Mouse (Mus musculus) cerebellum, postnatal 10 days (tissue): ENCODE results near the gene Il24.
A peak's percentile ranks its signal among the peaks of the same experiment; 100 is the strongest.

Experiments used
- DNase-seq, 2 experiments: peaks; one replicate each; pipeline ENCODE4 v3.0.0; 2021; ENCODE audit warnings: mixed read lengths in 2 of 2

Il24 gene

DNA sequence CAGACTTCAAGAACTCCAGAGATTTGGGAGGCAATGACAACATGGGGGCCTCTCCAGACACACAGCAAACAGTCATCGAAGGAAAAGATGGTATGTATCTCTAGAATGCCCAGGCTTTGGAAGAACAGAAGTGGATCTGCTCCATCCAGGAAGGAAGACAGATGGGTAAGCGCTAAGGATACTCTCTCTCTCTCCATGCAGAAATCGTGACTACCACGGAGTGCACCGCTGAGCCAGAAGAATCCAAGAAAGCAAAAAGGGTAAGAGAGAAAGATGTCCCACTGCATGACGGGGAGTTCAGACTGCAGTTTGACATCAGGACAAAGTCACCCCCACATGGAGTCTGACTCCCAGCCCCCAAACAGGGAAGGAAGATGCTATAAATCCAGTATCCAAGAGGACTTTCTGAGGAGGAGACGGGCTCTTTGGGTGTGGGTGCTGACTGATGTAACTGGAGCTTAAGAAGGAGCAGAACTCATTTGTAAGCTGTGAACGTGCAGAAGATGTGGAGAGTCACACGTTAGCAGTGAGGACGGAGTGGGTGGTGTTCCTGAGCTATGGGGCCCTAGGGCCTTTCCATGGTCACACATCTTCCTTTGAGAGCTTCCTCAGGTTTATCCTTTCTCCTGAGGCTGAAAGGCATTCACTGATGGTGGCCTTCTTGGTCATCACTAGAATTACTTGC, 37.6 kb downstream of the Il24 start:
- no peak for DNase-seq

DNA sequence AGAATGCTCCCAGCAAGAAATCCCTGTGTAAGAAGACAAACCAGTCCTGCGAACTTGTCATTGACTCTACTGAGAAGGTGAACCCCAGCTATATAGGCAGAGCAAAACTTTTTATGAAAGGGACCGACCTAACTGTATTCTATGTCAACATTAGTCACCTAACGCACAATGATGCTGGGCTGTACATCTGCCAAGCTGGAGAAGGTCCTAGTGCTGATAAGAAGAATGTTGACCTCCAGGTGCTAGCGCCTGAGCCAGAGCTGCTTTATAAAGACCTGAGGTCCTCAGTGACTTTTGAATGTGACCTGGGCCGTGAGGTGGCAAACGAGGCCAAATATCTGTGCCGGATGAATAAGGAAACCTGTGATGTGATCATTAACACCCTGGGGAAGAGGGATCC, 42.7 kb downstream of the Il24 start:
- no peak for DNase-seq

DNA sequence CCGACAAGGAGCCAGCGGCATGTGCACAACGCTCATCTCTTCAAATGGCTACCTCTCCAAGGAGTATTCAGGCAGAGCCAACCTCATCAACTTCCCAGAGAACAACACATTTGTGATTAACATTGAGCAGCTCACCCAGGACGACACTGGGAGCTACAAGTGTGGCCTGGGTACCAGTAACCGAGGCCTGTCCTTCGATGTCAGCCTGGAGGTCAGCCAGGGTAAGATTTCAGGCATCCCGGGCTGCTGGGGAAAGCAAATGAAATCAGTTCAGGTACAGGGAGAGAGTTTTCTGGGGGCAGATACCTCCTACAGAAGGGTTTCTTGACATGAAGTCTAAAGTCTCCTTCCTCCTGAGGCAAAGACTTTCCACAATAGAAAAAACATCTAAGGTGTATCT, 45.6 kb downstream of the Il24 start:
- no peak for DNase-seq

DNA sequence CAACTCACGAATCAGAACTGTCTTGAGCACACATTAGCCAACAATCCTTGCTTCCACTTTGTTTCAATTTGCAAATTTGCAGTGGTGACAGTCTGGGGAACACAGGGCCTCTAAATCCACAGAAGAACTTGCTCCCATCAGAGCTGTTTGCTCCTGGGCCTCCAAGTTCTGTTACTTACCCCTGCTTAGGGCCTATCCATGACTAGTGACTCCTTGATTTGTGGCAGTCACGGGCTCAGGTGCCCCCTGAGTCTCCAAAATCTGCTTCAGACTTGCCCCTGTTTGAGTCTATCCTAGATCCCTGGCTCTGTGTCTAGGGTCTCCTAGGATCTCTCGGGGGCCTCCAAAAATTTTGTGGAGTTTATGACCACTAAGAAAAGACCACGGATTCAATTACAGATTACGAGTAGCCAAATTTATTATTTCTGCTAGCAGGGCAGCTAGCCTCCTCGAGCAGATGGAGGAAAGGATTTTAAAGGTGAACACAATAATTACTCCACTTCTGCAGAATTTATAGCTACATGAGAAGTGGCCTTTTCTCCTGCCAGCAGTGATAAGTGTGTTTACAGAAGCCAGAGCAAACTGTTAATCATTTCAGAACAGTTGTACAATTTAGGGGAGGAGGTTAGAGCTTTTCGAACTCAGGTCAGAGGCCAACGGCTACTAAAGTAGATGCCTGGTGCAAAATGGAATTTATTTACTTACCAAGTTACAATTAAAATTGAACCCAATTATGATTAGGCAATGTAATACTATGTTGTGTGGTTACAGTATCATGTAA, 46.5 kb downstream of the Il24 start:
- DNase-seq: no peak

DNA sequence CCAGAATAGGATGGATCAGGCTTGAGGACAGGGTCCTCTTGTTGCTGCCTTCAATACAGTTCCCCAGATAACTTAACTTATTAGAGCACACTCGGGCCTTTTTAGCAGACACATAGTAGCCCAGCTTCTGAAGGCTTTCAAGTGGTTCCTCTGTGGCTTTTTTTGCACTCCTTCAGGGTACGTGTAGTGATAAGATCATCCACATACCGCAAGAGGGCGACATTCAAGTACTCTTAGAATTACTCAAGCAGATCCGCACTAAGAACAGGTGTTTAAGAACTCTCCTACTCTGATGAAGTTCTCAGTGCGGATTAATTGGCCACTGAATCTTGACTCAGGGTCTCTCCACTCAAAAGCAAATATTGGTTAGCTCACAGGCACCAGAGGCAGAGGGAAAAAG, 49.0 kb downstream of the Il24 start:
- DNase-seq: peak; percentile 47 to 62

DNA sequence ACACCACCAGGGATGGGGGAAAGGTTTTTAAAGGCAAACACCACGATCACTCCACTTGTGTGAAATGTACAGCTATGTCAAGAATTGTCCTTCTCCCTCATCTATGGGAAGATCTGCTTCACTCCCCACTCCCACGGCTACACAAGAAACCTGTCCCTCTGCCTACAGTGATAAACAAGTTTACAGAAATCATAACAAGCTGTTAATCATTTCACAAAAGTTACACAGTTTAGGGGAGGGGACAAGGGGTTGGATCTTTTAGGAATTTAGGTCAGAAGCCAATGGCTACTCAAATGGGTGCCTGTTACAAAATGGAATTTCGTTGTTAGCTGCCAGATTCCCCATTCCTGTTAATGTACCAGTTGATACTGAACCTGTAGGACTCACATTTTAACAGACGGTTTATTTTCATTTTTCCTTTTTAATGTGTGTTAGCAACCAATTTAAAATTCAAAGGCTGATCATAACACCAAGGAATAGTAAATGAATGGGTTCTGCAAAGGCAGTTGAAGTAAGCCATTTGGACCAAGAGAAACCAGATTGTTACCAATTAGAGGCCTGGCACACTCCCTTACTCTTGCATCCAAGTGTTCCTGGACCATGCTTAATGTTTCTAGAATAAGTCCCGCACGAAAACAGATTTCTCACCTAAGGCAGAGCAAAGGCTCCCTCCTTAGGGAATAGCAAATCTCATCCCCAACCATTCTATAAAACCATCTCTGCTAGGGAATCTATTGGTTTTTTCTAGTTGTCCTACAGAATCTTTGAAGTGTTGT, 51.9 kb downstream of the Il24 start:
- DNase-seq: peak; percentile 77 to 82

DNA sequence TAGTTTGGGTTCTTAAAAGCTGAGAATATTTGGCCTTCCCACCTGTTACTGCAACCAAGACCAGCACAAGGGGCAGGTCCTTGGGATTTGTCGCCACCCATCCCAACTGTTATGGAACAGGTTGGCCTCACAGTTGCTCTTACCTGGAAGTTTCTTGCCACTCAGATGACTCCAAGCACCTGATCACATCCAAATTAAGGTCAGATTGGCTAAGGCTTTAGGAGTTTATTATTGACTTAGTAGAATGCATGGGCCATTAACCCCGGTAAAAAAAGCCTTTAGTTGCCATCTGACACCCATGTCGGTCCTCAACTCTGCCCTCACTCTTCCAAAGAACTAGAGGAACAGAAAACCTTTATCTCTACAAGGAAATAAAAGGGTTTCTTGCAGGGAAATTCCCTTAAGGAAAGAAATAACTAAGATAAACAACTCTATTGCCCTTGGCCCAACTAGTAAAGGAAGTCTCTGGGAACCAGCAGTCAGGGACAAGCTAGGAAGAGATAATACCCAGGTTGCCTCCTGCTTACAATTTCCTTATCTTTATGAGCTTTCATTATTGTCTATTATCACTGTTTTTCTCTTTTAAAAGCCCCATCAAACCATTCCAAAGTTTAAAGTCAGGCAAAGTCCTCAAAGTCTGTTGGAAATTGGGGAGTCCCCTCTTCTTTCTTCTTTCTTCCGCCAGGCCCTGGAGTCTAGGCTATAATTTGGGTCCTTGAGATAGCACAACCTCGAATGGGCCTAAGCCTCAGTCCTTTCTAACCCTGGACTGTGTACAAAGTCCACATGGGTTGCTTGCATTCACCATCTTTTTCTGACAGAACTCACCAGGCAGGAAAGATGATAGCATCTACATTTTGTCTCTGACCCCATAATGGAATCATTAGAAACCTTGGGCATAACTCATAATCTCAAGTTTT, 54.8 kb downstream of the Il24 start:
- no peak for DNase-seq
